Mouse (Mus musculus) megakaryocyte, embryonic 14.5 days (primary cell): ENCODE measurements around the gene Mrpl18. TPM values are rescaled to one million over a fixed set of nuclear protein-coding genes. Genes with fewer than 3 reads are reported as not detected.

ENCODE experiments used
- H3K27me3 ChIP-seq: replicated peaks from 2 replicates; pipeline ENCODE3; 2012; ENCODE audit warnings: inconsistent platforms
- H3K36me3 ChIP-seq: replicated peaks from 2 replicates; pipeline ENCODE3; 2012; ENCODE audit warnings: low read length, inconsistent platforms, mixed read lengths
- H3K4me1 ChIP-seq: 2 replicates; pipeline ENCODE4 v1.6.1; 2012; ENCODE audit warnings: inconsistent platforms
- H3K4me3 ChIP-seq: replicated peaks from 2 replicates; pipeline ENCODE3; 2012; ENCODE audit warnings: moderate library complexity, mild to moderate bottlenecking, inconsistent platforms
- H3K9me3 ChIP-seq: 2 replicates; pipeline ENCODE4 v1.6.1; 2012; ENCODE audit warnings: inconsistent platforms
- FLI1 ChIP-seq: IDR thresholded peaks from 2 replicates; pipeline ENCODE4 v1.6.1; 2012; ENCODE audit warnings: low read length, inconsistent platforms, mixed read lengths
- GATA1 ChIP-seq: IDR thresholded peaks from 3 replicates; pipeline ENCODE4 v1.6.1; 2012; ENCODE audit warnings: mixed read lengths, low read length, inconsistent platforms, borderline replicate concordance
- polyA plus RNA-seq: library from polyadenylated mRNA; stranded (reverse); fragments of >175 nt; gene quantifications from 2 replicates; pipeline ENCODE4 v1.2.3, GENCODE M21; 2012; ENCODE audit warnings: low replicate concordance; ENCODE audit not compliant: insufficient read depth

Mrpl18 gene
- polyA plus RNA-seq, 1 experiment = 86.7 TPM

DNA sequence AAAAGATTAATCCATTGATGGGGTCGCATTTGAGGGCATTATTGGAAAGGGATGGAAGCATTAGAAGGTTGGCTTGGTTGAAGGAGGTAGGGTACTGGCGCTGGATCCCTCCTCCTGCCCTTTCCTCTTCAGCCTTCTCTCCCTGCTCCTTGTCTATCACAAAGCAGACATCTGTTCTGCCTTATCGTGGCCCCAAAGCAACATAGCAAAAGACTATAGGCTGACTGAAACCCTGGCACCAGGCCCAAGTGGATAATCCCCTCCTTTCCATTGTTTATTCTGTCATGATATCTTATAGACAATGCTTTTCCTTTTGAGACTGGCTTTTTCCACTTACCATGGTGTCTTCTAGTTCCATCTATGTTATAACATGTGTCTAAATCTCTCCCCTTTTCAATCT, 50.7 kb downstream of the Mrpl18 start:
- Histone ChIP-seq H3K4me1 (peaks cover 53% of the 10 kb centered on the region), H3K27me3 (peaks cover 2% of the 10 kb centered on the region), H3K36me3 (no peaks in the 10 kb centered on the region), H3K4me3 (no peak overlapping the region), H3K9me3 (no peaks in the 10 kb centered on the region)
- TF ChIP-seq FLI1 (no peak), GATA1 (no peak)

DNA sequence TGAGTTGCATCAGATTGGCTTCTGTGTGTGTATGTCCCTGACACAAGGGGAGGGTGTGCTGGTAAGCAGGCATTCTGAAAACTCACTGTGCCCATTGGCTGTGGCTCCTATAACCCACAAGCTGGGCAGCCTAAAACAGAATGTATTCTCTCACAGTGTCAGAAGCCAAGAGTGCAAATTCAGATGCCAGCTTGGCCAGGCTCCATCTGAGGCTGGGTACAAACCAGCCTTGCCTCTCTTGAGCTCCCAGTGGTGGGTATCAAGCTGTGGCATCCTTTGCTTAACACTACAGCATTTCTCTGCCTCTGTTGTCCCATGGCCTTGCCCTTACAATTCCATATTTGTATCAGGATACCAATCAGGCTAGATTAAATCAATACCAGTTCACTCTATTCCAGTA, 52.0 kb downstream of the Mrpl18 start:
- no peaks in the 10 kb centered on the region for H3K36me3 ChIP-seq
- no peak overlapping the region for H3K4me3 ChIP-seq
- peaks cover 52% of the 10 kb centered on the region for H3K4me1 ChIP-seq
- no peaks in the 10 kb centered on the region for H3K9me3 ChIP-seq
- peaks cover 2% of the 10 kb centered on the region for H3K27me3 ChIP-seq
- no peak for TF ChIP-seq GATA1
- no peak for TF ChIP-seq FLI1

Other genes with a start within 250 kb of the Mrpl18 start
- gene Slc22a1, start 240.5 kb downstream of the Mrpl18 start, polyA plus RNA-seq = not detected in 2 replicates
- 0.42 and 1.0 TPM in 2 replicates for gene Igf2r, start 146.7 kb downstream of the Mrpl18 start, polyA plus RNA-seq
- gene Mas1, start 48.2 kb downstream of the Mrpl18 start, polyA plus RNA-seq = not detected in 2 replicates
- gene Mrgprh, start 40.3 kb downstream of the Mrpl18 start, polyA plus RNA-seq = not detected in 2 replicates
- not detected in 2 replicates for gene Pnldc1, start 6.1 kb downstream of the Mrpl18 start, polyA plus RNA-seq
- gene Tcp1, start 644 bp downstream of the Mrpl18 start, polyA plus RNA-seq = 12.9 and 20.7 TPM in 2 replicates
- not detected in 2 replicates for gene Acat3, start 24.3 kb upstream of the Mrpl18 start, polyA plus RNA-seq
- gene Acat2, start 44.4 kb upstream of the Mrpl18 start, polyA plus RNA-seq = 6.8 and 29.7 TPM in 2 replicates
- 5.3 and 15.9 TPM in 2 replicates for gene Wtap, start 77.8 kb upstream of the Mrpl18 start, polyA plus RNA-seq
- gene Sod2, start 90.5 kb upstream of the Mrpl18 start, polyA plus RNA-seq = 237 and 328 TPM in 2 replicates
- gene Gpr31b, start 136.0 kb upstream of the Mrpl18 start, polyA plus RNA-seq = not detected in 2 replicates
- gene Tcp10b, start 144.8 kb upstream of the Mrpl18 start, polyA plus RNA-seq = 0.56 TPM in 1 of 2 replicates, not detected in the other
- 0.55 TPM in 1 of 2 replicates, not detected in the other for gene Unc93a, start 215.5 kb upstream of the Mrpl18 start, polyA plus RNA-seq